Mouse (Mus musculus) midbrain, embryonic 12.5 days (tissue): ENCODE data around the gene Chd1l. TPM values are rescaled to one million over a fixed set of nuclear protein-coding genes. Genes with fewer than 3 reads are reported as not detected.

Experiments used
- ATAC-seq: fragments of 200-750 bp; cut with Nextera tagmentation; 2 replicates; pipeline ENCODE4 v1.8.0; 2017; ENCODE audit warnings: low read depth, moderate TSS enrichment, moderate library complexity; ENCODE audit not compliant: low FRiP score
- H3K27ac ChIP-seq: fragments of 300-500 bp; sonication (generic); replicated peaks from 2 replicates; pipeline ENCODE4 v1.5.1; 2016; ENCODE audit warnings: mild to moderate bottlenecking
- H3K27me3 ChIP-seq: fragments of 300-500 bp; sonication (generic); 2 replicates; pipeline ENCODE4 v1.6.1; 2016; ENCODE audit warnings: mild to moderate bottlenecking
- H3K36me3 ChIP-seq: fragments of 300-500 bp; sonication (generic); 2 replicates; pipeline ENCODE4 v1.6.1; 2016
- H3K4me1 ChIP-seq: fragments of 300-500 bp; sonication (generic); 2 replicates; pipeline ENCODE4 v1.6.1; 2016
- H3K4me2 ChIP-seq: fragments of 300-500 bp; sonication (generic); replicated peaks from 2 replicates; pipeline ENCODE4 v1.6.1; 2016; ENCODE audit warnings: mild to moderate bottlenecking, moderate library complexity
- H3K4me3 ChIP-seq: fragments of 300-500 bp; sonication (generic); 2 replicates; pipeline ENCODE4 v1.5.1; 2016; ENCODE audit warnings: mild to moderate bottlenecking
- H3K9ac ChIP-seq: fragments of 300-500 bp; sonication (generic); replicated peaks from 2 replicates; pipeline ENCODE4 v1.6.1; 2016; ENCODE audit warnings: mild to moderate bottlenecking, moderate library complexity
- H3K9me3 ChIP-seq: fragments of 300-500 bp; sonication (generic); 2 replicates; pipeline ENCODE4 v1.6.1; 2016; ENCODE audit warnings: mild to moderate bottlenecking
- WGBS: fragments of 180-500 bp; shearing (Covaris S2); methylation state at CpG from one replicate; pipeline ENCODE4 v1.1.7; 2016; 5-methylcytosine and 5-hydroxymethylcytosine counted together
- polyA plus RNA-seq: library from polyadenylated mRNA; unstranded; fragments of >200 nt; fragmentation: Nextera tagmentation; extraction: Ambion mirVana; gene quantifications from 2 replicates; pipeline ENCODE4 v1.2.1, GENCODE M21; 2016

Gene Chd1l
- polyA plus RNA-seq, 1 experiment from 2014 or later: 16.4 TPM

DNA sequence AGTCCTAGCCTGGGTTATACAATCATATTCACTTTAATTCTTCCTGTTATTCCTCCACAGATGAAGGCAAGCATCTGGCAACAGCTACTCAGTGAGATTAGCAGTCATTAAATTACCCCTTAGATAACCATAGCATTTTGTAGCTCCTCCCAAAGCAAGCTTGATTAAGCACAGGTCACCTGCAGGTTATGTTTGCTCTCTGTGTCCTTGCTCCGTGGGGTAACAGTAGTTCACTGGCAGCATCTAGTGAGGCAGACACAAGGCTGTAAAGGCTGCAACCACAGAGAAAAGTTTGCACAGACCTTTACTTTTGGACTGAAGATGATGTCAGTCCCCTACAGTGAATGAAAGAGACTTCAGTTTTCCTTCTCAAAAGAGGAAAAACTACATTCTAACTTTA, 5.2 kb upstream of the Chd1l start:
- no peaks in the 10 kb centered on the region for H3K4me1 ChIP-seq
- 42% methylated on average over 1 of the region's 1 CpGs for WGBS
- ATAC-seq: no peak
- H3K27ac ChIP-seq: no peak overlapping the region
- H3K27me3 ChIP-seq: 0 out of 2 replicates have a peak, but pooled peaks cover 7% of the 10 kb centered on the region
- no peak overlapping the region for H3K4me2 ChIP-seq
- no peak overlapping the region for H3K9ac ChIP-seq
- no peaks in the 10 kb centered on the region for H3K36me3 ChIP-seq
- H3K9me3 ChIP-seq: no peaks in the 10 kb centered on the region
- H3K4me3 ChIP-seq: no peak overlapping the region

DNA sequence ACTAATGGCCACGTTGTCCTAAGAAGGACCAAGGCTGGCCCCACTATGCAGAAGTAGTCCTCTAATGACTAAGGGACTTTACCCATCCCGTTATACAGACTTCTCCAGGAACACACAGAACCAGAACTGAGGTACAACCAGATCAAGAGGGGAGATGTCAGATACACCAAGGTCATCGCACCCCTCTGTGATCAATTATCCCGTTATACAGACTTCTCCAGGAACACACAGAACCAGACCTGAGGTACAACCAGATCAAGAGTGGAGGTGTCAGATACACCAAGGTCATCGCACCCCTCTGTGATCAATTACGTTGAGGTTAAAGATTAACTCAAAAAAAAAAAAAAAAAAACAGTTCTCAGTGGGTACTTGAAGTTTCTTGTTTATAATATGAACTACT, 1.0 kb upstream of the Chd1l start:
- Histone ChIP-seq H3K27me3 (0 out of 2 replicates have a peak, but pooled peaks cover 7% of the 10 kb centered on the region), H3K9ac (no peak overlapping the region), H3K4me2 (no peak overlapping the region), H3K4me3 (no peak overlapping the region), H3K36me3 (no peaks in the 10 kb centered on the region), H3K4me1 (peaks cover 5% of the 10 kb centered on the region; the same call in 1 of the 2 replicates), H3K27ac (no peak overlapping the region), H3K9me3 (no peaks in the 10 kb centered on the region)
- no peak for ATAC-seq
- 89% methylated on average over 6 of the region's 6 CpGs for WGBS

DNA sequence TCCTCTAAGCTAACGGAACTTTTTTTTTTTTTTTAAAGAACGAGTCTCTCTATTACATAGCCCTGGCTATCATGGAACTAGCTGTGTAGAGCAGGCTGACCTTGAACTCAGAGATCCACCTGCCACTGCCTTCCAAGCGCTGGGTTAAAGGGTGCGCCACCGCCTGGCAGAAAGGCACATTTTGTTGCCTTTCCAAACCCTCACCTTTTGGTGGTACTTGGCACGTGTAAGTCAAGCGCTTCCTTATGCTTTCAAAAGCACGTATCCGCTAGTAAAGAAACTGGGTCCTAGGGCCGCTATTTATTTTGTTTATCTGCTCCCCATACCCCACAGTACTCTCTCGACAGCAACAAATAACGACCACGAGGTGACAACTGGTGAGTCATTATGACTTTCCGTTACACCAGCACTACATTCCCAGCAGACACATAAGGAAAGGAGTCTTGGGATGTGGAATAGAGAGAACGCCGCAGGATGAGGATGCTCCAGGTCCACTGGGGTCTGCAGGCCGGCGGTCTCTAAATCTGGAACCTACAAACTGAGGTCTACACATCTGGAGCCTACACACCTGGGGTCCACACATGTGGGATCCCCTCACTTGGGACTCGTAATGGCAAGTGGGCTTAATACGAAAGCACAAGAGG, 680 bp downstream of the Chd1l start:
- H3K4me3 ChIP-seq: peak overlapping the region; percentile 87
- peak overlapping the region; percentile 87 for H3K9ac ChIP-seq
- 6% methylated on average over 20 of the region's 20 CpGs for WGBS
- no peak; the same call in 1 of the 2 replicates for ATAC-seq
- H3K27me3 ChIP-seq: 0 out of 2 replicates have a peak, but pooled peaks cover 7% of the 10 kb centered on the region
- no peaks in the 10 kb centered on the region for H3K36me3 ChIP-seq
- H3K4me1 ChIP-seq: peaks cover 5% of the 10 kb centered on the region; the same call in 1 of the 2 replicates
- H3K4me2 ChIP-seq: peak overlapping the region; percentile 67
- H3K9me3 ChIP-seq: no peaks in the 10 kb centered on the region
- peak overlapping the region; percentile 91; the same call in 1 of the 2 replicates for H3K27ac ChIP-seq

DNA sequence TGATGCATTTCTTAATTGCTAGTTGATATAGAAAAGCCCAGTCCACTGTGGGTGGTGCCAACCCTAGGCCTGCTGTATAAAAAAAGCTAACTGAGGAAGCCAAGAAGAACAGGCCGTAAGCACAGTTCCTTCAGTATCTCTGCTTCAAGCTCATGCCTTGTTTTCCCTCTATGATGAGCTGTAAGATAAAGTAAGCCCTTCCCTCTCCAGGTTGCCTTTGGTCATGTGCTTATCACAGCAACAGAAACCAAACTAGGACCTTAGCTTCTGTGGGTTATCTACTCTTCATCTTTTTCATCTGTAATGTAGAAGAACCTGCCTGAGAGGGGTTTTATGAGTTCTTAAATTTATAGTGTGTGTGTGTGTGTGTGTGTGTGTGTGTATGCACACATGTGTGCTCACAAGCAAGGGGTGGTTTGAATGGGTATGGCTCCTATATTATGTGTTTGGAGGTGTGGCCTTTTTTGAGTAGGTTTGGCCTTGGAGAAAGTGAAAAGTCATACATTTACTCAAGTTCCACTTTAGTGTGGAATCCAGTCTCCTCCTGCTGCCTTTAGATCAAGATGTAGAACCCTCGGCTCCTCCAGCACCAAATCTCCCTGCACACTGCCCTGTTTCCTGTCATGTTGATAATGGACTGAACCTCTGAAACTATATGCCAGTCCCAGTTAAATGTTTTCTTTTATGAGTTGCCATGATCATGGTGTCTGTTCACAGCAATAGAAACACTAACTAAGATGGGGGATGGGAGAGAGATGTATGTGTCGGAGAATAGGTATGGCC, 9.8 kb downstream of the Chd1l start:
- no peaks in the 10 kb centered on the region for H3K9me3 ChIP-seq
- 97% methylated on average over 3 of the region's 3 CpGs for WGBS
- H3K9ac ChIP-seq: no peak overlapping the region
- no peaks in the 10 kb centered on the region for H3K4me1 ChIP-seq
- no peak overlapping the region for H3K4me3 ChIP-seq
- H3K36me3 ChIP-seq: 0 out of 2 replicates have a peak, but pooled peaks cover 27% of the 10 kb centered on the region
- H3K4me2 ChIP-seq: no peak overlapping the region
- no peak overlapping the region for H3K27ac ChIP-seq
- no peaks in the 10 kb centered on the region for H3K27me3 ChIP-seq
- ATAC-seq: no peak

DNA sequence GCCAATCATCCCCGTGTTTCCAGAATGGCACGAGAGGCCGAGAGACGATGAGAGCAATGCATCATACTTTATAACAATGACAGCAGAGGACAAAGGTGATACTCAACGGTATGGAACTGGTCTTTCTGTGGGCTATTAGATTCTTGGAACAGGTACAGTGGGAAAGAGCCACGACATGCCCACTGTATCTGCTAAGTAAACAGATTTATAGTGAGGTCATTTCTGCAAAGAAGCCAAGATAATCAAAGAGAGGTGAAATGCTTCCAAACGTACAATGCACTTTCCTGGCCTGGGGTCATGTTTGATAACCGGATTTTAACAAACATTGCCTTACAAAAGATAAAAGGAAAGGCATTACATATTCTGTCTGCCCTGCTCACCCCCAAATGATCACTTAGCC, 13.2 kb downstream of the Chd1l start:
- Histone ChIP-seq H3K4me1 (no peaks in the 10 kb centered on the region), H3K27me3 (no peaks in the 10 kb centered on the region), H3K4me2 (no peak overlapping the region), H3K4me3 (no peak overlapping the region), H3K9ac (no peak overlapping the region), H3K36me3 (0 out of 2 replicates have a peak, but pooled peaks cover 17% of the 10 kb centered on the region), H3K9me3 (no peaks in the 10 kb centered on the region), H3K27ac (no peak overlapping the region)
- WGBS: 92% methylated on average over 8 of the region's 8 CpGs
- ATAC-seq: no peak

DNA sequence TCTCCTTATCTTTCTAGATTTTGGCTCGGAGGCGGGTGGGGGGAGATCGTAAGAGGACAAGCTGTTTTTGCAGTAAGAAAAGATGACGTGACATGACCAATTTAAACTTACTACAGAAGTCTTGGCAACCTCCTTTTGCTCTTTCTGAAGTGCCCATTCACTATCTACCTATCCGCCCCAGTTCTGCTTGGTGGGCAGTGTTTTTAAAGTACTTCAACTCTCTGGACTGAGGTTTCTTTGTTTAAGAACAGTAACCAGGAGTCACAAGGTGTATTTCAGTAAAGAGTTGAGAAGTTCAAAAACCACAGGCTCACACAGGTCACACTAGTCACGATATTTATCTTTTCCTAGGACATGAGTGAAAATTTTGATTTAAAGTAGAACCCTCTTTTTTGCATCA, 14.9 kb downstream of the Chd1l start:
- no peak overlapping the region for H3K9ac ChIP-seq
- WGBS: 90% methylated on average over 6 of the region's 6 CpGs
- no peaks in the 10 kb centered on the region for H3K4me1 ChIP-seq
- H3K4me3 ChIP-seq: no peak overlapping the region
- no peaks in the 10 kb centered on the region for H3K27me3 ChIP-seq
- H3K9me3 ChIP-seq: no peaks in the 10 kb centered on the region
- peaks cover 7% of the 10 kb centered on the region; the same call in 1 of the 2 replicates for H3K36me3 ChIP-seq
- no peak overlapping the region for H3K27ac ChIP-seq
- H3K4me2 ChIP-seq: no peak overlapping the region
- no peak for ATAC-seq

DNA sequence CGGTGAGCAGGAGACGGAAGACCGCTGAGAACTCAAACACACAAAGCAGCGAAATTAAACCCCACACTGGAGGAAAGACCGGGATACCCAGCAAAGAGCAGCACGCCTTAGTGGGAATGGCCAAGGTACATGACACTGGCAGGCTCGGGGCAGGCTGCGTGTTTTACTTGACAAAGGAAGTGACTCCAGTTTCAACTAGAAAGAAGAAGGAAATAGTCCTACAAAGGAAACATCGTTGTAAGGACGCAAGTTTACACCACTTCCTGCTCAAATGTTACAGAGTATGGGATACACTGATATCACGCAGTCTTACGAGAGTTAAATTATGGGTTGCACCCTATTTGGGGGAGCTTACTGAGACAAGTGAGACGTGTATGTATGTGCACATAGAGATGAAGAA, 15.9 kb downstream of the Chd1l start:
- 91% methylated on average over 13 of the region's 13 CpGs for WGBS
- no peak for ATAC-seq
- H3K9me3 ChIP-seq: no peaks in the 10 kb centered on the region
- H3K4me3 ChIP-seq: no peak overlapping the region
- no peaks in the 10 kb centered on the region for H3K4me1 ChIP-seq
- H3K27me3 ChIP-seq: no peaks in the 10 kb centered on the region
- H3K27ac ChIP-seq: no peak overlapping the region
- H3K4me2 ChIP-seq: no peak overlapping the region
- peaks cover 8% of the 10 kb centered on the region for H3K36me3 ChIP-seq
- H3K9ac ChIP-seq: no peak overlapping the region

DNA sequence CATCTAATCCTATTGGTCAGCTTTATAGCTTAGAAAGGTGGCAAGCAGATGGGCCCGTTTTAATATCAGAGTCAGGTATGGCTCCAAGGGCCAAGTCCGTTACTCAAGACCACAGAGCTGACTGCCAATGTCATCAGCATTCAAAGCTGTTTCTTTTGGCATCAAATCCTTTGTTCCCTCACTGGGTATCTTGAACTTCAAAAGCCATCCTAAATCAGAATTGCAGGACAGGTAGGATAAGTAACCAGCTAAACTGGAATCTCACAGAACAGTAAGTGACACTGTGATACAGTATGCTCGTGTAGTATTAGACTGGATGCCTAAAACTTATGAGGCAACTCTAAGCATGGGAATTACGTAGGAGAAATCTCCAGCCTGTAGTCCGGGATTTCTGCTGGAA, 16.9 kb downstream of the Chd1l start:
- Histone ChIP-seq H3K36me3 (peaks cover 11% of the 10 kb centered on the region), H3K27ac (no peak overlapping the region), H3K4me2 (no peak overlapping the region), H3K4me3 (no peak overlapping the region), H3K9ac (no peak overlapping the region), H3K9me3 (no peaks in the 10 kb centered on the region), H3K27me3 (no peaks in the 10 kb centered on the region), H3K4me1 (no peaks in the 10 kb centered on the region)
- ATAC-seq: no peak
- WGBS: 93% methylated on average over 5 of the region's 5 CpGs

DNA sequence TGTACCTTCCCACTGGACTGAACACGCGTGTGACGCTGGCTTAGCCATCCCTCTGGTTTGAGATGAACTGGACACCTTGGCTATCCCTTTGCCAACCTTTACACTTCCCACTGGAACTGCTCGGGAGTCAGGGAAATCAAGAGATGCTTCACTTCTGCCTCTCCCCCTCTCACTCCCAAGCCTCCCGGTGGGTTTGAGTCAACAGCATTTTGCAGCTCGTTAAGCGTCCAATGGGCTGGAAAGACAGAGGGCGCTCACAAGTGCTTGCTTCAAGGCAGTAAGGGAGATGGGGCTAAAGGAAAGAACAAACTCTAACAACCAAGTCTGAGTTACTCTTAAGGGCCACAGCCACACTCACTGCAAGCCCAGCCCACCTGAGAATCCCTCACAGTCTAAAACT, 19.3 kb downstream of the Chd1l start:
- ATAC-seq: no peak
- WGBS: 61% methylated on average over 8 of the region's 8 CpGs
- Histone ChIP-seq H3K4me2 (no peak overlapping the region), H3K4me3 (no peak overlapping the region), H3K27me3 (no peaks in the 10 kb centered on the region), H3K9ac (no peak overlapping the region), H3K9me3 (no peaks in the 10 kb centered on the region), H3K4me1 (no peaks in the 10 kb centered on the region), H3K36me3 (peaks cover 20% of the 10 kb centered on the region), H3K27ac (no peak overlapping the region)

DNA sequence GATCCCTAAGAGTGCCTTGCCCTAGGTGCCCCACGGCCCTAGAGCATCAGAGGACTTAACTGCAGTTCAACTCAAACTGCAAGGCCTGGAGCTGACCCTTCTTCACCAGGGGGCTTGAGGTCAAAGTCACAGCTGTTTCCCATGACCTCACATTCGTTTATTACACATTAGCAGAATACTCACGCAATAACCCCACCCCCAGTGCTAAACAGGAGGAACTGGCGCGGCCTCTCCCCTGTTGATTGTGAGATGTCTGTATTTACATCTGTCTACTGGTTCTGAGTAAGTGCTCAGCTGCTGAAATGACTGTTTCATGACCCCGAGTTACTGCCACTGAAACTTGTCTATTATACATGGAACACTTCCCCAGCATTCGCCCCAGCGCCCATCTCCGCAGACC, 22.3 kb downstream of the Chd1l start:
- Histone ChIP-seq H3K9me3 (no peaks in the 10 kb centered on the region), H3K4me3 (no peak overlapping the region), H3K4me1 (no peaks in the 10 kb centered on the region), H3K27me3 (no peaks in the 10 kb centered on the region), H3K27ac (no peak overlapping the region), H3K36me3 (peaks cover 24% of the 10 kb centered on the region), H3K9ac (no peak overlapping the region), H3K4me2 (no peak overlapping the region)
- WGBS: 87% methylated on average over 9 of the region's 9 CpGs
- ATAC-seq: no peak

DNA sequence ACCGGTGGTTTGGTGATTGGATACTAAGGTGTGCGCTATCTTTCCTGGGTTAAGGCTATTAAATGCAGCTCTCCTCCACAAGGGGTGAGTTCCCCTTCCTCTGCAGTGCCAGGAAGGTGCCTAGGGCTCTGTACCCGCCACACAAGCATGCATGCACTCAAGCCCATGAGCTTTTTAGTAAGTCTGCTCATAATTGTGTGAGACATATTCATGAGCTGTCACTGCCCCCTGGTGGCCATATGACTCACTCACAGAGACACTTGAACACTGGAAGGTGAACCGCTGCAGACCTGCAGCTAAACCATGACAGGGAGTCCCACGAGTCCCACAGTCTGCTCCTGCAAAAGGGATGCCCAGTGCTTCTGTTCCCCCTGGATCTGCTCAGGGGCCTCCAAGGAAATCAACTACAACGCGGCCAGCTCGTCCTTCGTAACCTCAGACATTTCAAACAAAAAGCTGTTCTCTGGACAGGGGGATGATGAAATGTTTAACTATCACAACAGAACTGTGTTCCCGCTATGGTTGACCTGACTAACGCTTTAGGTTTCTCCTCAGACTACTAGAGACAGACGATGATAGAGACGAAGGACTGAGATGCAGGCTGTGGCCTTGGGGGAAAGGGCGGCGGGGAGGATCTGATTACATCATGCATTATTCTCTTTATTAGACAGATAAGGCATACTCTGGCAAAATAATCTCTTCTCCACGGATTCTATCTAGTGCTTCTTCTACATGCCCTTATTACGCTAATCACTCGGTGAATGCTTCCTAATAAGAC, 24.4 kb downstream of the Chd1l start:
- Histone ChIP-seq H3K36me3 (peaks cover 34% of the 10 kb centered on the region), H3K27ac (no peak overlapping the region)
- WGBS: 65% methylated on average over 18 of the region's 18 CpGs

DNA sequence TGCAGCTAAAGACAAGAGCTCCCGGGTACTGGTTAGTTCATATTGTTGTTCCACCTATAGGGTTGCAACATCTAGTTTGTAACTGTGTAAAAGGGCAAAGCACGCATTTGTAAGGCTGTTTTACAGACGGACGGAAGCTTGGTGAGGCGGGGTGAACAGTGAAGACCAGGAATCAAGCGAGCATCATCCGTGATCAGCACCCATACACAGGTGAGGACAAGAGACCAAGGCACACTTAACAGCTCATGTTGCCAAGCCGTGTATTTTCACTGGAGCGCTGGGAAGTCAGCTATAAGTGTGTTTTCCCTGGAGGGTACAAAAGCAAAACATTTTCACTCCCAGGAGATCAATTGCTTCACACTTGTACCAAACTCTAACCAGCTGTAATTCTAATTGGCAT, 36.2 kb downstream of the Chd1l start:
- Histone ChIP-seq H3K9me3 (no peaks in the 10 kb centered on the region), H3K4me3 (no peak overlapping the region), H3K4me2 (no peak overlapping the region), H3K27ac (no peak overlapping the region), H3K36me3 (peaks cover 4% of the 10 kb centered on the region; the same call in 1 of the 2 replicates), H3K4me1 (no peaks in the 10 kb centered on the region), H3K9ac (no peak overlapping the region), H3K27me3 (no peaks in the 10 kb centered on the region)
- ATAC-seq: no peak
- 86% methylated on average over 9 of the region's 9 CpGs for WGBS

More for the DNA sequence above, 24.4 kb downstream of the Chd1l start:
- Histone ChIP-seq H3K27me3 (no peaks in the 10 kb centered on the region), H3K4me3 (no peak overlapping the region), H3K4me1 (no peaks in the 10 kb centered on the region), H3K9me3 (no peaks in the 10 kb centered on the region), H3K9ac (no peak overlapping the region), H3K4me2 (no peak overlapping the region)
- ATAC-seq: peak; percentile 82
